Mouse (Mus musculus): ENCODE data around the gene Dap. TPM values are rescaled to one million over a fixed set of nuclear protein-coding genes. Genes with fewer than 3 reads are reported as not detected.
A peak's percentile ranks its signal among the peaks of the same experiment; 100 is the strongest.

Gene Dap
- polyA plus RNA-seq, 1 experiment from 2014 or later, result 34.0 TPM

DNA sequence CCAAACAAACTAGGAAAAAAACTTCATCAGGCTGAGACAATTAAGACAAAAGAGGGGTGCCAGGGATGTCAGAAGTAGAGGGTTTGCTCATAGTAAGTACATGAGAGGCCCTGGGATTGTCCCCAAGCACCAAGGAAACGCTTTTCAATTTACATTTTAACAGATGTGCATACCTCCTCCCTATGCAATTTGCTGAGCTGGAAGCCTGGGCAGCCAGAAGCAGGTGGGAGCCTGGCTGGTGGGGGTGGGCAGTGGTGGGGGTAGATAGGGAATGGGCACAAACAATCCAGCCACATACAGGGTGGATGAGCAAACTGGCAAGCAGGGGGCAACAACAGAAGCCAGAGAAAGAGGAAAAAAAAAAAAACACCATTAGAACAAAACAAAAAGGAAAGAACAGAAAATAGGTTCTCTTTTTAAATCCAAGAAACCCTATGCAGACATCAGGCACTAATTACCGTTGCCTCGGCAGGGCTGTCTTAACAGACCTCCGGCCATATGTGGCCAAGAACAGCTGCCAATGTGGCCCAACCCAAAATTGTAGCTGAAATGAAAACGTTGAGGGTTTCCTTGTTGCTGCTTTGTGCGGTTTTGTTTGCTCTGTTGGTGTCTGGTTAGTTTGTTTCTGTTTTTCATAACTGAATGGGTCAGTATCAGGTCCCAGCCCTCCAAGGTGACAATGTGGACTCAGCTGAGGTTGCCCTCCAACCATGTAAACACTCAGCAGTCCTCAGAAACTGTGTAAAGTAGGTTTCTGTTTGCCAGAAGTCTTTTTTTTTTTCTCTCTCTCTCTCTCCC is 94.2 kb downstream of the Dap start:
- 26% methylated on average over 6 of the region's 6 CpGs for WGBS
- peaks cover 21% of the 10 kb centered on the region for H3K4me1 ChIP-seq

GRCm38 (mm10) chr15:31319046-31319445 is 94.9 kb downstream of the Dap start:
- Histone ChIP-seq H3K27ac (no peak overlapping the region), H3K4me1 (peaks cover 21% of the 10 kb centered on the region), H3K4me3 (replicated peaks) (no peak overlapping the region), H3K9me3 (no peaks in the 10 kb centered on the region), H3K36me3 (replicated peaks) (no peaks in the 10 kb centered on the region), H3K9ac (no peak overlapping the region), H3K4me2 (no peak overlapping the region), H3K27me3 (no peaks in the 10 kb centered on the region)
- no peak for ATAC-seq (ENCODE audit: low FRiP score)
- 53% methylated on average over 4 of the region's 4 CpGs for WGBS

More for the DNA sequence above, 94.2 kb downstream of the Dap start:
- H3K9me3 ChIP-seq, result no peaks in the 10 kb centered on the region
- no peak overlapping the region for H3K4me3 ChIP-seq (replicated peaks)
- H3K36me3 ChIP-seq (replicated peaks), result no peaks in the 10 kb centered on the region
- no peak for ATAC-seq (ENCODE audit: low FRiP score)
- H3K27me3 ChIP-seq, result no peaks in the 10 kb centered on the region
- no peak overlapping the region for H3K9ac ChIP-seq
- H3K4me2 ChIP-seq, result no peak overlapping the region
- peak overlapping the region; percentile 31; the same call in 1 of the 2 replicates for H3K27ac ChIP-seq

GRCm38 (mm10) chr15:31320598-31321377 is 96.7 kb downstream of the Dap start:
- H3K9me3 ChIP-seq, result no peaks in the 10 kb centered on the region
- 54% methylated on average over 12 of the region's 12 CpGs for WGBS
- H3K27me3 ChIP-seq, result no peaks in the 10 kb centered on the region
- peaks cover 21% of the 10 kb centered on the region for H3K4me1 ChIP-seq
- no peak overlapping the region for H3K4me2 ChIP-seq
- no peak for ATAC-seq (ENCODE audit: low FRiP score)
- H3K27ac ChIP-seq, result no peak overlapping the region
- no peak overlapping the region for H3K4me3 ChIP-seq (replicated peaks)
- H3K9ac ChIP-seq, result no peak overlapping the region
- no peaks in the 10 kb centered on the region for H3K36me3 ChIP-seq (replicated peaks)

GRCm38 (mm10) chr15:31323684-31324083 is 99.6 kb downstream of the Dap start:
- H3K9me3 ChIP-seq, result no peaks in the 10 kb centered on the region
- WGBS, result 79% methylated on average over 4 of the region's 4 CpGs
- ATAC-seq (ENCODE audit: low FRiP score), result no peak

More at GRCm38 (mm10) chr15:31323684-31324083, 99.6 kb downstream of the Dap start:
- no peaks in the 10 kb centered on the region for H3K36me3 ChIP-seq (replicated peaks)
- no peak overlapping the region for H3K4me3 ChIP-seq (replicated peaks)
- H3K27ac ChIP-seq, result no peak overlapping the region
- no peak overlapping the region for H3K9ac ChIP-seq
- H3K4me1 ChIP-seq, result peaks cover 12% of the 10 kb centered on the region
- H3K27me3 ChIP-seq, result no peaks in the 10 kb centered on the region
- no peak overlapping the region for H3K4me2 ChIP-seq

Other genes with a start within 250 kb of the Dap start
- gene Ankrd33b, start 143.4 kb downstream of the Dap start, polyA plus RNA-seq (2016; fragmentation: Nextera tagmentation; extraction: Ambion mirVana), result 0.60 and 0.70 TPM in 2 replicates
- 2.1 and 2.3 TPM in 2 replicates for gene Ropn1l, start 229.4 kb downstream of the Dap start, polyA plus RNA-seq (2016; fragmentation: Nextera tagmentation; extraction: Ambion mirVana)

Measured in forebrain, embryonic 12.5 days (tissue).